Mouse (Mus musculus): ENCODE measurements around the gene Cd320.
"Not testable (repeated sequence)": the region's sequence is repeated elsewhere in the genome, so short reads cannot be mapped to it uniquely, and the experiment has no call there.

The Cd320 gene

DNA sequence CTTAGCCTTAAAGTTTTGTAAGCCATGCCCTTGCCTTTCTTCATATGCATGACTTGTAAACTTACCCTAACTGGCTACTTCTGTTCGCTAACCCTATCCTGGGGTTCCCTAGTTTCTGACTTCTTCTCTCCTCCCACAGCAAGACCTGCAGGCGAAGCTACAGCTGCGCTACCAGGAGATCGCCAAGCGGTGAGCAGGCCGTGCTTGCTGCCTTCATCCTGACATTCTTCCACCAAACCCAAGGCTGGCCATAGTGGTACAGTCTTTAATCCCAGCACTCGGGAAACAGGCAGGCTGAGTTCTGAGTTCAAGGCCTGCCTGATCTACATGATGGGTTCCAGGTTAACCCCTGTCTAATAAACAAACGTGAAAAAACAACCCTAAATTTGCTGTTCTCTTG, 17.4 kb upstream of the Cd320 start:
- no peak for DNase-seq (ENCODE audit: low spot score in 2 of 2)

DNA sequence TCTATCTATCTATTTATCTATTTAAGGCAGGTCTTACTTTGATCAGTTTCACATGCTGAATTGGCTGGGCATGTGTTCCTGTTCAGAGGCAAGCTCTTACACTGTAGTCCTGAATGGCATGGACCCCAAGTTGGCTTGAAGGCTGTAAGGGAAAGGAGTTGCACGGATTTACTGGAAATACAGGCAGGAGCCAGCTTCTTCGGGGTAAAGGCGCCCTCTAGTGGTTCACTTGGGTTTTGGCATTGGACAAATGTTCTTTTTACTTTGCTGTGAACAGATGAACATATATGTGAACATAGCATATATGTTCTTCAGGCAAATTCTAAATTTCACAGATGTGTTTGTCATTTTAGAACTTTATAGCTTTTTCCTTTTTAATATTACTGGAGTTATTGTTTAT, 16.0 kb upstream of the Cd320 start:
- peak; percentile 75 to 79 for DNase-seq (ENCODE audit: low spot score in 2 of 2)

DNA sequence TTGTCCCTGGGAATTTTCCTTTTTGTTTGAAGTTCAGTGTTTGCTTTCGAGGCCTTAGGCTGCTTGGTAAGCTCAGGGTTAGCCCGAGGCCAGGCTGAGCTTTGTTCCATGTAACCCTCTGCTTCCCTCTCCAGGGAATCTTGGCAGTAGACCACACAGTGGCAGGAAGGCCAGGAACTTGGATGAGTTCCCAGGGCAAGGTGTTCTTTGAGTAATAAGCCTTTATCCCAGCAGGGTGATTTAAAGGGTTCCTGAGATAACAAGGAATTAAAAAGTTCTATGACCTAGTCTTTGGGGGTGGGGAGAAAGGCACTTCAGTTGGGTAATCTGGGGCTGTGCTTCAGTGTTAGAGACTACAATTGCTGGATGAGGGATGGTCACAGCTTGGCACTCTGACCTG, 14.0 kb upstream of the Cd320 start:
- DNase-seq (ENCODE audit: low spot score in 2 of 2) = no peak

DNA sequence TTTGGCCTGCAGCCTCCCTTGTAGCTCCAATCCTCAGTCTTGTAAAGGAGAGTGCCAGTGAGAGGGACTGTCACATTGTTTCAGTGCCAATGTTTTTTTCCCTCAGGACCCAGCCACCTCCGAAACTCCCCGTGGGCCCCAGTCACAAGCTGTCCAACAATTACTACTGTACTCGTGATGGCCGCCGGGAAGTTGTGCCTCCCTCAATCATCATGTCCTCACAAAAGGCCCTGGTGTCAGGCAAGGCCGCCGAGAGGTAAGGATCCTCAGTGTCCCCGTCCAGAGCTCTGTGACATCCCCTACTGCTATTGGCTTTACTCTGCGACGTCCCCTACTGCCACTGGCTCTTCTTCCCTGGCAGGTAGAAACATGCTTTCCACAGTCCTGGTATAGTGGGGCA, 13.3 kb upstream of the Cd320 start:
- no peak for DNase-seq (ENCODE audit: low spot score in 2 of 2)

DNA sequence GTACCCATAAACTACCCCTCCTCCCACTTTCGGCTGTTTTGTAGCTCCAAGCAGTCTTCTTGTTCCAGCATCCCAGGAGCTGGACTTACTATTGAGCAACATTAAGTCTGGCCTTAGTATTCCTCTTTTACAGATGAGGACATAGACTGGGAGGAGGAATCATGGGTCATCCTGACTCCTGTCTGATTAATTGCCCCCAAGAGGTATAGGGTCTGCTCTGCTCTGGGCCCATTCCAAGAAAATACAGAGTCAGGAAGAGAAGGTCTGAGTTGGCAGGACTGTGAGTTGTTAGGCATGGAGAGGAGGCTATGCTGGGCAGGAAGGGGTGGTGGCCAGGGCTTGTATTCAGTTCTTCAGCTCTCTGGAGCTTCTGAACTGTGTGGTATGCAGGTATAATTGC, 1.3 kb downstream of the Cd320 start:
- DNase-seq (ENCODE audit: low spot score in 2 of 2) = no peak

DNA sequence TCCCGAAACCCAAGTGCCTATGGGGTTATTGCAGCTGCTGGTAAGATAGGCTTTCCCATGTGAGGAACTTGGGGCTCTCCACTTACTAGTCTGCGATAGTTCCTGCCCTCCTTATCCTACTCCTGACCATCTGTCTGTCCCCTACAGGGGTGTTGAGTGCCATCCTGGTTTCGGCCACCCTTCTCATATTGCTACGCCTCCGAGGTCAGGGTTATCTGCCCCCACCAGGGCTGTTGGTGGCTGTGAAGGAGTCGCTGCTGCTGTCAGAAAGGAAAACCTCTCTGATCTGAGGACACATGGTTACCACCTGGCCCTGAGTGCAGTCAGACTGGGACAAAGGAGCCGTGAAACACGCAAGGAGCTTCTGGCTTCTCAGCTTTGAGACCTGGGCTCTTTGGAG, 5.2 kb downstream of the Cd320 start:
- DNase-seq (ENCODE audit: low spot score in 2 of 2) = no peak

DNA sequence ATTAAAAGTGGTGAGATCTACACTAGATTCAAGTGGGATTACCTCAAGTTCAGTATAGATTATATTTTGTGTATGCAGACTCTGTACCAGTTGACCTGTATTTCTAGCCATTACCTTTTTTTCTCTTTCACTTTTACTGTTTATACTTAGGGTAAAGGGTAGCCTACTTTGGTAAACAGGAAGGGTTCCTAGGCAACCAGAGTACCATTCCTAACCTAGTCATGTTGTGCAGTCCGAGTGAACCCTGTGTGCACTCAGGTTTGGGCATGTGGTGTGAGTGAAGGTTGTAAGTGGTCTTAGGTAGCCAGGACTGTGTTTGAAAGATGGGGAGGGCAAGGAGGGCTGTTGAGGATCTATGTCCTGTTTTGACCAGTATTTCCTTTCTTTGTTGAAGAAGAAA, 8.4 kb downstream of the Cd320 start:
- DNase-seq (ENCODE audit: low spot score in 2 of 2) = no peak

DNA sequence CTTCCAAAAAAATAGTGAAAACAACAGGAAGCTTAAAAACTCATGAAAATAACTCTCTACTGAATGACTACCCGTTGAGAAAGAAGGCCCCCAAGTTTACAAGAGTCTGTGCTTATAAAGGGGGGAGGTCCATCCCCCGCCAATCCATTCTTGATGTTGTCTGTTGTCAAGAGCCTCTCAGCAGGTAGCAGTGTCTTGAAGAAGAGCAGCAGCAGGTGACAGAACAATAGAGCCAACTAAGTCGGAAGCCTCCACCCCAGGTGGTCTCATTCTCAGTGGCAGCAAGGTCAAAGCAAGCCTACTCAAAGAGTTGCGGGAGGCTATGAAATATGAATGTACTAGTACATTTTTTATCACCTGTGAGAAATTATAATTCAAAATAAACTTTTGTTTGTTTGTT, 14.9 kb downstream of the Cd320 start:
- DNase-seq (ENCODE audit: low spot score in 2 of 2) = no peak

DNA sequence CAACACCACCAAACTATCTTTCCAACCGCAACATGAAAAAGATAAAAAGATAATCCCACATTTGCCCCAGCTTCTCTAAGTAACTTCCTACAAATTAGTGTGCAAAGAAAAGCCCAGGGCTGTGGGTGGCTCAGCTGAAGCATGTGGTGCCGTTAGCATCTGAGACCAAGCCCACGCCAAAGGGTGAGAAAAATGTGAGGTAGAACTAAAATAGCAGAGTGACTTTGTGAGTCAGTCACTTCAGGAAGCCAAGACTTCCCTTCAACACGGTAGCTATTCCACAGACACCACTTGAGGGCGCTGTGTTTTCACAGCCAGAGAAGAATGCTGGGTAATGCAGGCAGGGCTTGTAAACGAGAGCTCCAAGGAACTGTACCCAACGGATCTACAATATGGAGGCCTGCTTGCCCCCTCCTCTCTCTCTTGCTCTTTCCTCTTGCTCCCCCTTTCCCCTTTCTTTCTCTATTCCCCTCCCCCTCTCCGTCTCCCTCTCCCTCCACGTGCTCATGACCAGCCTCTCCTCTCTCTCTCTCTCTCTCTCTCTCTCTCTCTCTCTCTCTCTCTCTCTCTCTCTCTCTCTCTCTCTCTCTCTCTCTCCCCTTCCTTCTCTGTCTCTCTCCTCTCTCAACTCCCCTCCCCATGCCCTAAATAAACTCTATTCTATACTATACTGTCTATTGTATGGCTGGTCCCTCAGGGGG, 22.6 kb downstream of the Cd320 start:
- peak; percentile 87 to 88 for DNase-seq (ENCODE audit: low spot score in 2 of 2)

DNA sequence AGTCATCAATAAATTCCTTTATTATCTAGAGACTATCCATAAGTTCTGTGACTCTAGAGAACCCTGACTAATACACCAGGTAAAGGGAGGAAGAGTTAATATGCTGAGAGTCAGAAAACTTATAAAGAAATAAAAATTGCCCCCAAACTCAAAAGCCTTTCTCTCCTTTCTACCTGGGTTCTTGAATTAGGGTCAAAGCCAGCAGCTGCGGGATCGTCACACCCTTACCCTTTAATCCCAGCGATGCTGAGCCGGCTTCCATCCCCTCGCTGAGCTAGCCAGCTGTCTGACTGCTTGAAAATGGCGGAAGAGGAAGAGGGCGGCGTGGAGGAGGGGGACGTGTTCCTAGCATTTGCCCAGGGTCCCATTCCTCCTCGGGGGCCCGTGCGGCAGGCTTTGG, 30.6 kb downstream of the Cd320 start, which contains the start of gene Gm7029:
Gene Gm7029 (plus strand): TSS at position 301 of the 400 bp plus-strand sequence.
- not testable (repeated sequence) for DNase-seq (ENCODE audit: low spot score in 2 of 2)

DNA sequence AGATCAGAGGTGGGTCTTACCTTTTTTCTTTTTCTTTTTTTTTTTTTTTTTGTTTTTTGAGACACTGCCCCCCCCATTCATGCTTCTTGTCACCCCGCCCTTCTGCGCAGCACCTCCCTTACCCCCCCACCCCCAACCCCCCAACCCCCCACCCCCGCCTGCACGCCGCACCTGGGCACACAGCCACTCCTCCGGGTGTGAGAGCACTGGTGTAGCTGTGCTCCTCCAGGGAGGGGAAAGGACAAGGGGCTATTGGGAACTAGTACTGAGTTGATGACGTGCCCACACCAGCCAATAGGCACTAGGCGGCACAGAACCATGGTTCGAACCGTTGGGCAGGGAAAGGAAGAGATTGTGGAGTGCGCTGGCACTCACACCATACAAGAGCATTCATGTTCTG, 31.5 kb downstream of the Cd320 start:
- no peak for DNase-seq (ENCODE audit: low spot score in 2 of 2)

DNA sequence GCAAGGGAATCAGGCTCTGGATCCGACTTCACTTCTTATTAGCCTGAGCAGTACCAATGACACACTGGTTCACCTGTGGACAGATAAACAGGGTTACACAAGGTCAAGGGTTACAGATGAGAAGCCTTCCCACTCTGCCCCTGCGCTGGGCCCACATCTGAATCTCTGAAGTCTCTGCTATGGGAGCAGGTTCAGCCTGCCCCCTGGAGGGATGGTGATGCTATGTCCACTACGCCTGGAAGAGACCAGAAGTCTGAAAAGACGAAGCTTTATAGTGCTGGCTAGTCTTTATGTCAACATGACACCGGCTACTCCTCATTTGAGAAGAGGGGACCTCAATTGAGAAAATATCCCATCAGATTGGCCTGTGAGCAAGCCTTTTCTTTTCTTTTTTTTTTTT, 32.9 kb downstream of the Cd320 start:
- peak in 1 of 2 experiments; percentile 13 for DNase-seq (ENCODE audit: low spot score in 2 of 2)

DNA sequence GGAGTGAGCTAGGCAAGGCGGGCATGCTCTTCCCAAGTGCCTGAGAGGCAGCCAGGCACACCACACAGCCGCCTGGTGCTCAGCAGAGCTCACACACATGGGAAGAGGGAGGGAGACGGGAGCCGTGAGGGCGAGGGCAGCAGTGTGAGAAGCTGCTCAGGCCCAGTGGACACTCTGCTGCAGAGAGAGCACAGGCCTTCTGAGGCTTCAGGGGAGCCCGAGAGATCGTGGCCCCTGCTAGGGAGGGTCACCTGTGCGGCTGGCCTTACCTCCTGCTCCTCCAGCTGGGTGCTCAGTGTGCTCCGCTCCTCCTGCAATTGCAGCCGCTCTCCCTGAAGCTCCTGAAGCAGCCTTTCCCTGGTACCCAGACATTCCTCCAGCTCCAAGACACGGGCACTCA, 41.4 kb downstream of the Cd320 start:
- DNase-seq (ENCODE audit: low spot score in 2 of 2) = not testable (repeated sequence)

DNA sequence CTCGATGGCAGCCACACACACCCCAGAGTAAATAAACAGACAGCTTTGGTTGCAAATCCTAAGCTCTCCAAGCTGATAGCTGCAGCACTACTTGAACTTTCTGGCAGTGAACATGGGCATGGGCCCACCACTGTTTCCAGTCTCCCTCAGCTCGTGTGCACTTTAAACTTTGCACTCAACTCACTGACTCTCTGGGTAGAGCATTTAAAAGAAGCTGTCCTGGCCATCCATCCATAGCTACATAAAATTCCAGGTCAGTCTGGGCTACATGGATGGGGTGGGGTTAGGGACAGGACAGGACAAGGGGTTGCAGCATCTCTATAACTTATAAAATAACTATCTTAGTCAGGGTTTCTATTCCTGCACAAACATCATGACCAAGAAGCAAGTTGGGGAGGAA, 44.9 kb downstream of the Cd320 start:
- not testable (repeated sequence) for DNase-seq (ENCODE audit: low spot score in 2 of 2)

DNA sequence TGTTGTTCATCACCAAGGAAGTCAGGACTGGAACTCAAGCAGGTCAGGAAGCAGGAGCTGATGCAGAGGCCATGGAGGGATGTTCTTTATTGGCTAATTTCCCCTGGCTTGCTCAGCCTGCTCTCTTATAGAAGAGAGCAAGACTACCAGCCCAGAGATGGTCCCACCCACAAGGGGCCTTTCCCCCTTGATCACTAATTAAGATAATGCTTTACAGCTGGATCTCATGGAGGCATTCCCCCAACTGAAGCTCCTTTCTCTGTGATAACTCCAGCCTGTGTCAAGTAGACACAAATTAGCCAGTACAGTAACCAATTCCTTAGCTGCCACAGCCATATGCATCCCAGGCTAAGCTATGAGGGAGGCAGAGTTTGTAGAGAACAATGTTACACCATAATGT, 45.3 kb downstream of the Cd320 start:
- DNase-seq (ENCODE audit: low spot score in 2 of 2) = not testable (repeated sequence)

DNA sequence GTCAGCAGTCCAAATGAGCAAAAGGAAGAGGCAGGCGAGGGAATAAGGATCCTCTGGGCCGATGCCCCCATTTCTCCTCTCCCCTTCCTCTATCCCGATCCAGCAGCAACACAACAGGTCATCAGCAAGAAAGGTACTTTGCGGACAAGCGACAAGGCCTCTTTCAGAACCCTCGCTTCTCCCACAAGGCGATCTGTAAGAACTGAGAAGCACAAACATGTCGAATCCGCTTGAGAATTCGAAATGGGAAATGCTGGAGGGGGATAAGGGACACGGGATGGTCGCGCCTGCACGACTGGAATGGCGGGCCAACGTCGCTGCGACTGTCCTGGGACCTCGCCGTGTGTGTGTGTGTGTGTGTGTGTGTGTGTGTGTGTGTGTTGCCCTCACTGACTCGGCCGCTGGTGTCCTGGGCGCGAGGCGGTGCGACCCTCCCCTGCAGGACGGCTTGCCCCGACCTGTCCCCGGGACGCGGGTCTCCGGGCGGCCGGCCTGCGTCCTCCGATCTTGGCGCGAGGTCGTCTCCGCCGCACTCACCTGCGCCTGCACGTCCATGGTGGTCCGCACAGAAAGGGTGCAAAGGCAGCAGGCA, 47.1 kb downstream of the Cd320 start:
- not testable (repeated sequence) for DNase-seq (ENCODE audit: low spot score in 2 of 2)

DNA sequence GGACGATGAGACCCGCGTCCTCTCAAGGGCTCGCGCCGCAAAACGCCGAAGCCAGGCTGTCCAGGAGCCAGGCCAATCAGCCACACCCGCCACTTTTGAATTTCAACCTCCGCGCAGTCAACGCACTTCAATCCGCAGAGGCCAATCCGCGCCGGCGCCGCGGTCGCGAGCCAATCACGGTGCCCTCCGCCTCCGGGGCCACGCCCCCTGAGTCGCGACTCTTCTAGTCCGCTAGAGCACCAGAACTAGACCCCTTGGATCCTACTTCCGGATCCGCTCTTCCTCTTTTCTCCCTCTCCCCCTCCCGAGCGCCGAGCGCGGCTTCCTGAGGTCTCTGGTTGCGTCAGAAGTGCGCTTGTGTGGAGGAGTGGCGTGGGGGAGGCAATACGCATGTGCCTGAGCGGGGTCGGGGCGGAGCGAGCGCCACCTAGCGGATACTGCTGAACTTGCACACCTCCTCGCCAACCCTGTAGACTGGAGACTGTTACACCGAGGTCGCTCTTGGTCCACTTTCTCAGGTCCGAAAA, 47.7 kb downstream of the Cd320 start, which contains the start of gene Kifc1:
Gene Kifc1 (minus strand): TSS at position 129 of the 527 bp plus-strand sequence.
- DNase-seq (ENCODE audit: low spot score in 2 of 2) = peak; percentile 99 to 100

DNA sequence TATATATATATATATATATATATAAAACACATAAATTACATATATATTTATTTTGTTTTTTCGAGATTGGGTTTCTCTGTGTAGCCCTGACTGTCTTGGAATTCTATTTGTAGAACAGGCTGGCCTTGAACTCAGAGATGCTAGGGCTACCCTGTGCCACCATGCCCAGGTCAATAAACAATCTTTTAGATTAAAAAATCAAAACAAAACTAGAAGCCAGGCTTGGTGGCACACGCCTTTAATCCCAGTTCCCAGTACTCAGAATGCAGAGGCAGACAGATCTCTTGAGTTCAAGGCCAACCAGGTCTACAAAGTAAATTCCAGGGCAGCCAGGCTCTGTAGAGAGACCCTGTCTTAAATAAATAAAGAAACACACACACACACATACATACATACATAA, 48.5 kb downstream of the Cd320 start:
- DNase-seq (ENCODE audit: low spot score in 2 of 2) = no peak

DNA sequence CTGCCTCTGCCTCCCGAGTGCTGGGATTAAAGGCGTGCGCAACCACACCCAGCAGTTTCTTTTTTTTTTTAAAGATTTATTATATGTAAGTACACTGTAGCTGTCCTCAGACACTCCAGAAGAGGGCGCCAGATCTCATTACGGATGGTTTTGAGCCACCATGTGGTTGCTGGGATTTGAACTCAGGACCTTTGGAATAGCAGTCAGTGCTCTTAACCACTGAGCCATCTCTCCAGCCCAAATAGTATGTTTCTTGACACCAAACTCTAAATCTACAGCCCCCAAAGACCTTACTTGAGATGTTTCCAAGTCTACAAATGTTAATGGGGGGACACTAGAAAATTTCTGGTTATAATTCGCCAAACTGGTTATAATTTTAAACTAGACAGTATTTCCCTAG, 49.0 kb downstream of the Cd320 start:
- DNase-seq (ENCODE audit: low spot score in 2 of 2) = not testable (repeated sequence)

DNA sequence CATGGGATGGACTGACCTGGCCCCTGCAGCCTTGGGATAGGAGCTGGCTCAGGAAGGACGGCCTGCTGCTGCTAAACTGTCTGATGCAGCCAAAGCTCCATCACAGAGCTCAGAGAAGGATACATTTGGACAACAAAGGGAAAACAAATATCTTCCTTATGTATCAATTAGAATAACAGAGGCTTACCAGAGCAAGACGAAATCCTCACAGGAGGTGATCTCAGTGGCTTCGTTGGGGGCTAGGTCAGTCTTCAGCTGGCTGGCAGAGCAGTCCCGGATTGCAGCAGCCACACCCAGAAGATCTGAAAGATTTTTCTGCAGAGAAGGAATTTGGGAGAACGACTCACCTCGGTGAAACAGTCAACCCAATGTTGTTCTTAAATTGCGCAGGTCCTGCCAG, 49.5 kb downstream of the Cd320 start:
- DNase-seq (ENCODE audit: low spot score in 2 of 2) = no peak

DNA sequence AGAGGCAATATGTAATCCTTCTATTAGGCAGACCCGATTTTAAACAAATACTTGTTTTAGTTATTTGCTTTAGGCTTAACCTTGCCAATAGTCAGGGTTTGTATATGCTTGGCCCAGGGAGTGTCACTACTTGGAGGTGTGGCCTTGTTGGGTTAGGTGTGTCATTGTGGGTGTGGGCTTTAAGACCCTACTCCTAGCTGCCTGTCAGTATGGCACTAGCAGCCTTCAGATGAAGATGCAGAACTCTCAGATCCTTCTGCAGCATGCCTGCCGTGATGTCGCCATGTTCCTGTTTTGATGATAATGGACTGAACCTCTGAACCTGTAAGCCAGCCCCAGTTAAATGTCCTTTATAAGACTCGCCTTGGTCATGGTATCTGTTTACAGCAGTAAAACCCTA, 50.1 kb downstream of the Cd320 start:
- not testable (repeated sequence) for DNase-seq (ENCODE audit: low spot score in 2 of 2)

DNA sequence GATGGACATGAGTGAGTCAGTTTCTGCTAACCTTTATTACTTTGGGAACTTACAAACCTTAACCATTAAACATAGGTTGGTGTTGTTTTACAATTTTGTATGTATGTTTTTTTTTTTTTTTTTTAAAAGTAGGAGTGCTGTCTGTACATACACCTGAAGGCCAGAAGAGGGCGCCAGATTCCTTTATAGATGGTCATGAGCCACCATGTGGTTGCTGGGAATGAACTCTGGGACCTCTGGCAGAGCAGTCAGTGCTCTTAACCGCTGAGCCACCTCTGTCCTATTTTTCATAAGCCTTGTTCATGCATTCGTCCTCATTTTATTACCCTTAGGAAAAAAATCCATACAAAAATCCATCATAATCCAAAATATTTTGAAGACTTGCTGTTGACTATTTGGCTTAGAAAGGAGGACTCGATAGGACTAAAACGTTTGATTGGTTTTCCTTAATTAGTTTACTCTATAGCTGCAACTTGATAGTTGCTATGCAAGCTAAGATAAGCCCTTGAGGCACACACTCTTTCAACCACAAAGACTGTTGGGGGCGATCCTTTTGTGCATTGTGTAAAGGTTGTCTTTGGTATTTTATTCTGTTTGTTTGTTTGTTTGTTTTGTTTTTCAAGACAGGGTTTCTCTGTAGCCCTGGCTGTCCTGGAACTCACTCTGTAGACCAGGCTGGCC, 54.4 kb downstream of the Cd320 start:
- no peak for DNase-seq (ENCODE audit: low spot score in 2 of 2)

DNA sequence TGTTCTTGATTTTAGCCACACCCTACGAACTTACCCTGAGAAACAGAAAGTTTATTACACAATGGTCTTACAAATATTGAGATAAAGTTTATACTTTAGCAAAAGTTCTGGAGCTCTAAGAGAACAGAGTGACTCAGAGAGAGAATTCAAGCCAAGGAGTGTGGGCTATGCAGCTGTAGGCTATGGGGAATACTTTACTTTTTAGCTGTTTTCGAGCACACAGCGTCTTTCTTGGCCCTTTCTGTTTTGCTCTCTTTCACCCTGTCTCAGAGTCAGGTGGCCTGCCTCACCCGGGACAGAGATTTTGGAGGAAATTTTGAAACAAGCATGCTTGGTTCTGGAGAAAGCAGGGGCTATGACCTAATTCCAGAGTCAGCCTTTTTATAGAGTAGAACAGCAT, 55.3 kb downstream of the Cd320 start:
- DNase-seq (ENCODE audit: low spot score in 2 of 2) = not testable (repeated sequence)

All from right cerebral cortex, adult 2 months (tissue).